Mouse (Mus musculus): ENCODE results near the gene Ccdc9b. TPM values are rescaled to one million over a fixed set of nuclear protein-coding genes. Genes with fewer than 3 reads are reported as not detected.

Ccdc9b gene
- total RNA-seq, 1 experiment from 2014 or later, result 8.1 TPM

- DNase-seq, result peak; percentile 71
These were observed 51.4 kb downstream of the Ccdc9b start for GRCm38 (mm10) chr2:118711038-118711494.

GRCm38 (mm10) chr2:118709655-118710221 lies 52.7 kb downstream of the Ccdc9b start:
- DNase-seq, result no peak

GRCm38 (mm10) chr2:118708472-118708871 lies 54.0 kb downstream of the Ccdc9b start:
- no peak for DNase-seq

GRCm38 (mm10) chr2:118706436-118706835 lies 56.0 kb downstream of the Ccdc9b start:
- DNase-seq, result no peak

Other genes with a start within 250 kb of the Ccdc9b start
- gene Bmf, start 213.0 kb downstream of the Ccdc9b start, total RNA-seq (2021), result 13.6 and 24.0 TPM in 2 replicates
- 10.6 and 12.8 TPM in 2 replicates for gene Bub1b, start 164.4 kb downstream of the Ccdc9b start, total RNA-seq (2021)
- gene Pak6, start 99.4 kb downstream of the Ccdc9b start, total RNA-seq (2021), result 22.6 and 23.1 TPM in 2 replicates
- gene Ankrd63, start 58.7 kb downstream of the Ccdc9b start, total RNA-seq (2021), result 0.27 and 0.67 TPM in 2 replicates
- 0.76 and 2.1 TPM in 2 replicates for gene Plcb2, start 34.2 kb downstream of the Ccdc9b start, total RNA-seq (2021)
- gene Inafm2, start 16.9 kb downstream of the Ccdc9b start, total RNA-seq (2021), result 33.9 and 37.3 TPM in 2 replicates
- not detected in 2 replicates for gene Phgr1, start 10.1 kb upstream of the Ccdc9b start, total RNA-seq (2021)
- 23.0 and 37.8 TPM in 2 replicates for gene Disp2, start 17.1 kb upstream of the Ccdc9b start, total RNA-seq (2021)
- 7.6 and 10.7 TPM in 2 replicates for gene Knstrn, start 51.3 kb upstream of the Ccdc9b start, total RNA-seq (2021)
- gene Ivd, start 99.3 kb upstream of the Ccdc9b start, total RNA-seq (2021), result 342 and 470 TPM in 2 replicates
- gene Bahd1, start 137.7 kb upstream of the Ccdc9b start, total RNA-seq (2021), result 42.6 and 54.4 TPM in 2 replicates
- gene Chst14, start 163.8 kb upstream of the Ccdc9b start, total RNA-seq (2021), result 12.6 and 19.1 TPM in 2 replicates